Mouse (Mus musculus): ENCODE data around the gene Satb2.

GRCm38 (mm10) chr1:56973593-56973950 lies 4.9 kb downstream of the Satb2 start:
- no peak for TF ChIP-seq GATA1 (IDR thresholded peaks at IDR 0.05; ENCODE audit: low read length)
- TF ChIP-seq TAL1 (IDR thresholded peaks at IDR 0.05; ENCODE audit: low read length) = no peak

Measured in erythroblast, embryonic 14.5 days (primary cell).